Mouse (Mus musculus) CH12.LX (cell line): ENCODE results near the gene Tnpo2.

Experiments
- BHLHE40 ChIP-seq: IDR thresholded peaks from 2 replicates; pipeline ENCODE4 v1.6.1; 2011; ENCODE audit warnings: mild to moderate bottlenecking, low read depth, low read length, improper control_type of control experiment
- CHD2 ChIP-seq: IDR thresholded peaks from 2 replicates; pipeline ENCODE4 v1.6.1; 2011; ENCODE audit warnings: low read length, improper control_type of control experiment
- CTCF ChIP-seq, 2 experiments: IDR thresholded peaks in 1 of 2; conservative IDR thresholded peaks in 1 of 2; 2 replicates each; pipeline ENCODE4 v1.5.1; 2011 to 2012; ENCODE audit warnings: low read depth in 2 of 2, low read length in 2 of 2, improper control_type of control experiment in 1 of 2, inconsistent platforms in 1 of 2, mild to moderate bottlenecking in 1 of 2, moderate library complexity in 1 of 2
- MAFK ChIP-seq: IDR thresholded peaks from 2 replicates; pipeline ENCODE4 v1.6.1; 2011; ENCODE audit warnings: low read length, improper control_type of control experiment; ENCODE audit not compliant: insufficient replicate concordance
- POLR2A ChIP-seq: IDR thresholded peaks from 2 replicates; pipeline ENCODE4 v1.6.1; 2011; ENCODE audit warnings: low read depth, mild to moderate bottlenecking, improper control_type of control experiment, low read length

DNA sequence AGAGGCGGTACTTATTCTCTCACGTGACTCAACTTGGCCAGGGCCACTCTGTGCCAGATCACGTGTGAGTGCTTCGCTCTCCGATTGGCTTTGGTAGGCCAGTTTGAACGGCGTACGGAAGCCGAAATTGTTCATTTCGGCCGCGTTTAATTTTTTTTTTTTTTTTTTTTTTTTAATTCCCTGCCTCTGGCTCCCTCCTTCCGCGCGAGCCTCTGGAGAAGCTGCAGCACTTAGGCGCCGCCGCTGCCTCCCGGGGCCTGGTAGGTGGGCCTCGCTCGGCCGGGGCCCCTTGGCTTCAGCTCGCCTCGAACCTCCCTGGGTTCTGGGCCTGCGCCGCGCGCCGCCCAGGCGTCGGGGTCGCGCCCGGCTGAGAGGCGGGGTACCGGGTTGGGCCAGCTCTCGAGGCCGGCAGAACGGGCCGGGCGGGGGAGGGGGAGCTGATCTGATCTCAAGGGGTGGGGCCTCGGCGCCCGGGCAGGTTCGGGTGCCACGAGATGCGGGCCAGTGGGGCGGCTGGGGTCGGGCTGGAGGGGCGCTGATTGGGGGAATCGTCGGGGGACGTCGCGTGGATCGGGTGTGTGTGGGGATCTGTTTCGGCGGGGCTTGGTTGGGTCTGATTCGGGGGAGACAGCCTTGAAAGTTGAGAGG is at the start of gene Tnpo2:
- TF ChIP-seq POLR2A (peak; percentile 66), CHD2 (peak; percentile 46; the same call in 1 of the 2 replicates), CTCF (conservative IDR thresholded peaks at IDR 0.05 in 1 of 2, IDR thresholded peaks at IDR 0.05 in 1 of 2; ENCODE audit: low read depth in 2 of 2, low read length in 2 of 2) (no peak), BHLHE40 (peak; percentile 98), MAFK (no peak)
